Mouse (Mus musculus) kidney, postnatal 14 days (tissue): ENCODE measurements at regions not wholly inside any gene's neighbourhood (a gene's known extent, or its start where the extent isn't known, plus 50 kb on each side); places are given as distances from the start of the nearest gene placed in this dataset.

Source experiments
- DNase-seq: peaks from one replicate; pipeline ENCODE4 v3.0.0; 2022; ENCODE audit warnings: mixed read lengths

GRCm38 (mm10) chr12:106128944-106129724 lies 119.1 kb downstream of the Vrk1 start:
- no peak for DNase-seq

- no peak for DNase-seq
Observed at GRCm38 (mm10) chr12:106130071-106130676, 120.1 kb downstream of the Vrk1 start.

DNA sequence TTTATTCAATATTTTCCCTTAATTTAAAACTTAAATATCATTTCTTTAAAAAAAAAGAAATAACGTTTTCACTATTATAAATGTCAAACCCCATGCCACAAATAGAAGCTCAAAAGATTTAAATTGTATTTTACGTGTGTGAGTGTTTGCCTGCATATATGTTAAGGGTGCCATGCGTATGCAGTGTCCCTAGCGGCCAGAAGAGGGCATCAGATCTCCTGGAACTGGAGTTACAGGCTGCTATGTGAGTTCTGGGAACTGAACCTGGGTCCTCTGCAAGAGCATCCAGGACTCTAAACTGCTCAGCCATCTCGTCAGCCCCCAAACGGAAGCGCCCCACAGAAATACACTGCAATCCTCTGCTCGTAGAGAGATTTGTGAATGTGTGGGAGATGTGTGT lies 122.7 kb downstream of the Vrk1 start:
- DNase-seq: no peak

GRCm38 (mm10) chr12:106138466-106138865 lies 128.4 kb downstream of the Vrk1 start:
- no peak for DNase-seq

DNA sequence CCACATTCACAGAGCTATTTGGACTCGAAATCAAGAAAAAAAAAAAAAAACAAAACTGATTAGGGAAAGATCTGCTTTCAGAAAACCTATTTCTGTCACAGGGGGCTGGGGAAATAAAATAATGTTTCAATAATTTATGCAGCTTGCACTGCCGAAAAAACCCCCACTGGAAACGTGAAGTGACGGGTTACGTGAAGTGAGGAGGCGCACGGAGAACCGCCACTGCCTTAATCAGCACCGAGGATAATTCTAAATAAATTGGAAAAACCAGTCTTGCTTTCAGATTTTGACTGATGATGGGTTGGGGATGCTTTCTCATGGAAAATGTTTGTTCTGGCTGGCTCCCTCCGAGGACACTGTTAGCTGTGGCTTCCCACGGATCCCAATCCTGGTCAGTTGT lies 129.5 kb downstream of the Vrk1 start:
- no peak for DNase-seq

- DNase-seq: no peak
Observed at GRCm38 (mm10) chr12:106139927-106140326, 129.9 kb downstream of the Vrk1 start.

- no peak for DNase-seq
Observed at GRCm38 (mm10) chr12:106140671-106141070, 130.6 kb downstream of the Vrk1 start.

GRCm38 (mm10) chr12:106143548-106143947 lies 133.5 kb downstream of the Vrk1 start:
- DNase-seq: no peak

GRCm38 (mm10) chr12:106156837-106157236 lies 146.8 kb downstream of the Vrk1 start:
- no peak for DNase-seq

- no peak for DNase-seq
Observed at GRCm38 (mm10) chr12:106157827-106158226, 147.8 kb downstream of the Vrk1 start.

GRCm38 (mm10) chr12:106158620-106159019 lies 148.6 kb downstream of the Vrk1 start:
- DNase-seq: no peak

DNA sequence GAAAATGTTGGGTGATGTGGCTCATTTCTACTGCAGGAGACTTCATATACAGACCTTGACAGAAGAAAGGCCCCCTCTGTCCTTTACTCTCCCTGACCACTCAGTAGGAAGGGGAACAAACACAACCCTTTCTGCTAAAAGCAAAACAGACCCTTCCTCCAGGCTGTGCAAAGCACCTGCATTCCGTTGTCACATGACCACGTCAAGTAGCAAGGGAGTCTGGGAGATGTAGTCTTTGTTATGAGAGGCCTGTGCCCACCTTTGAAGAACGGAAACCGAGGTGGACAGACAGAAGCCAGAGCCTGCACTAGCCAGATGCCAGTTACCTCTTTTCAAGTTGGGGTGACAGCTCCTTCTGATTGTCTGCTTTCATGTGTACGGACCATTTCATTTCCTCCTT lies 161.3 kb downstream of the Vrk1 start:
- no peak for DNase-seq

- no peak for DNase-seq
Observed at GRCm38 (mm10) chr12:106173211-106173610, 163.2 kb downstream of the Vrk1 start.

DNA sequence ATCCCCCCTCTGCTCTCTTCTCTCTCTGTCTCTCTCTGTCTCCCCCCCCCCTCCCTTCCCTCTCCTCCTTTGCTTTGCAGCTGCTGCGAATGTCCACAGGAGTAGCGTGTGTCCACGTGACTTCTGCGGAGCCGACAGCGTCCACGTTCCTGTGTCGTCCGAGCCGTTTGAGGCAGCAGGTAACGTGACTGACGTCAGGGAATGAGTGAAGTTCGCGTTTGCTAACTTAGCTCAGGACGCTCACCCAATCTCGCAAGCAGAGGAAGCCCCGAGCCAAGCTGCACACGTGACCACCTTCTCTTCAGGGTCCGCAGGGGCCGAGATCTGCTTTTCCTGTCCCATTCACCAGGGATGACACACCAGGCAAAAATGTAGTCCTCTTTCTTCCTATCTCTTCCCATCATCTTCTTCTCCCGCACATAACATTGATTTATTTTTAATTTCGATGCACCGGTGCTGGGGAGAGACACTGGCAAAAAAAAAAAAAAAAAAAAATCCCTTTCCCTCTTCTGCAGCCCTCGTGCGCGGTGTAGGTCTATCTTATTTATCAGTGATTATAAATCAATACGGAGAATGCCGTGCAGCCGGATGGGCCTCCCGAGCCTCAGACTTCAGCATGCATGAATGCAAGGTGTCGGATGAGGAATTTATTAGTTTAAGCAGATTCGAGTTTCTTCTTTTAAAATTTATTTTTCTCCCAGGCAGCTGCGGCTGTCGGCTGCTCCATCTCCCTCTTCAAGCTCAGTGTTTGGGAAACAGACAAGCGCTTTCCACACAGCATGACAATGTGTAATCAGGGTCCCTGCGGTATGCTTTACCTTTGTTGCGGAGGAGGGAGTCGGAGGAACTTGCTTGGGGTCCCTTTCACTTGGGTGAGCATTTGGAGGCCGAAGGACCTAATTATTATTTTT lies 164.3 kb downstream of the Vrk1 start:
- DNase-seq: no peak

DNA sequence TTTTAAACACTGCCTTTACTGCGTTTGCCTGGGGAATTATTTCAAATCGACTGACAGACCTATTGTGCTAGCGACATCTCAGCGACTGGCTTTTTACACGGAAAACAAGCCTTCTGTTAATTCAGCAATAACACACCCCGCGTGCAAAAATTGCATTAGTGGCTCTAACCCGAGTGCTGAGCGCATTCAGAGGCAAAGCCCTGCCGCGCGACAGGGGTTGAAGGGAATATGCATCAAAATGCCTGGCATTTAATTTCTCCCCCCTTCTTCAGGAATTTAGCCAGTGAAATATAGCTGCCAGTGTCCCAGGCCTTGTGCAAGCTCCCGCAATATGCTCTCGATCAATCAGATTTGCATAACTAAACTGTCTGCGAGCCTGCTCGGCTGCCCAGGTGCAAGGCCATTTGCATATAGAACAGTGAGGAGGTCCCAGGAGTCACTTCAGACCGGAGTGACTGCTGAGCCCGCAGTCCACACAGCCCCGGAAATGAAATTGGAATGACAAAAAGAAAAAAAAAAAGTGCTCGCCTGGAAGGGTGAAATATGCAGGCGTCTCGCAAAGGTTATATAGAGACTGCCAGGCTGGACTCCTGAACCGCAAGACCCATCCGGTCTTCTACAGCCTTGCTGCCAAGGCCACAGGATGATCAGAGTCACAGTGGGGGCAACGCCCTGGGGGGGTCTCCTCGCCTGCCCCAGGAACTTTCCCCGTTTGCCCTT lies 165.1 kb downstream of the Vrk1 start:
- DNase-seq: peak; percentile 7

DNA sequence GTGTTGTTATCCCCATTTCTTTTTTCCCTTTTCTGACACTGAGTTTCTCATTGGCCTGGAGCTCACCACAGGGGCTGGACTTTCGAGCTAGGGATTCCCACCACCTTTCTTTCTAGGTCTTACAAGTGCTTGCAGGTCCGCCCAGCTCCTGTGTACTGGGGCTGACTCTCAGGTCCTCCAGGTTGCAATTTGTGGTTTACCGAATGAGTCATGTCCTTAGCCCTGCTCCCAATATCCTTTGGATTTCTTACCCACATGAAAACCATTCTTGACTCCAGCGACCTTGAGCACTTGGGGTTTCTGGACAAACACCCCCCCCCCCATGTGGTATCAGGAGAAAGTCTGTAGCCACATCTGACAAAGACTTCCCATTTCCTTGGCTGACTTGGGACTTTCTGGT lies 167.3 kb downstream of the Vrk1 start:
- no peak for DNase-seq

- no peak for DNase-seq
Observed at GRCm38 (mm10) chr12:106177861-106178260, 167.8 kb downstream of the Vrk1 start.

GRCm38 (mm10) chr12:106178688-106179205 lies 168.7 kb downstream of the Vrk1 start:
- DNase-seq: no peak

DNA sequence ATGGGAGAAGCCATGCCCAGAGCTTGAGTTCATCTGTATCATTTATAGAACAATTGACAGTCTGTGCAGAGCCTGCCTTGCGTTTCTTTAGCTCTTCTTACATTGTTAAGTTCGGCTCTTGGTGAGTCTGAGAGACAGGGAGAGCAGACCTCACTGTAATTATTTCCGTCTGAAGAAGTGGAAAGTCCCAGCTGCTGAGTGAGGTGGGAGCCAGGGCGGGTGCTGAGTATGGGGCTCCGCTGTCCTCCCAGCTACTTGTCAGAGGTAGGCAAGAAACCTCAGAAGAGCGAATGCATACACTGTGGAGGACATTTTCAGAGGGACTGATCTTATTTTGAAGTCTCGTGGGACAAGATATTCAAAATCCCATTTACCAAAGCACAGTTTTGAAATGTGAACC lies 172.9 kb downstream of the Vrk1 start:
- DNase-seq: no peak

GRCm38 (mm10) chr12:106183973-106184372 lies 173.9 kb downstream of the Vrk1 start:
- DNase-seq: no peak

DNA sequence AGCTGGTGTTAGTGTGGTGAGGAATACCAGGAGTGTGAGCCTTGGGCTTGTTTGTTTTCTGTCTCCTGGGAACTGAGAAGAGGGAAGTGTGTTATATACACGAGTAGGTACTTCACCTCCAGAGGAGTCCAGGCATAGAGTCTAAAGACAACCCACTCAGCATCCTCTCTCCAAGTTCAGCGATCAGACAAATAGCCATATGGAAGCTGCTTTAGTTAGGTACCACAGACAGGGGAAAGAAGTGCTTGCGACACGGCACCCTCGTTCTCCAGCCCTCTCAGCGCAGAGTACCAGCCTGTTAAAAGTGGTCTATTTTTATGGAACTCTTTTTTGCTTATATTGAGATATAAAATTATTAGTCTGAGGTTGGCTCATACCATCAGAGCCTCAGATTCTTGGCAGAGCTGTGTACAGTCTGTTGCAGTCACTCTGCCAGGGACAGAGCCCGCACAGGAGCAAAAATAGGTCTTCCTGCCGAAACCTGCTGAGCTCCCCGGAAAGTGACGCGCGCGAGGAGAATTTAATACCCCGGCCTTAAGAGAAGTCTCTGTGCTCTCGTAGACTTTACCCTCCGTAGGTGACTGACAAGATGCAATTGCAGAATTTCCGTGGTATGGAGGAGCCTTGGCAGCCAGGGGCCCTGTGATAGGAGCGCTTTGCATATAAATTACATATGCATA lies 175.5 kb downstream of the Vrk1 start:
- no peak for DNase-seq

- no peak for DNase-seq
Observed at GRCm38 (mm10) chr12:106186501-106186900, 176.5 kb downstream of the Vrk1 start.
